Mouse (Mus musculus) heart, postnatal 25 days (tissue): ENCODE measurements around the gene Secisbp2. TPM values are rescaled to one million over a fixed set of nuclear protein-coding genes. Genes with fewer than 3 reads are reported as not detected.

Source experiments
- DNase-seq: peaks from one replicate; pipeline ENCODE4 v3.0.0; 2022; ENCODE audit warnings: low spot score
- intact Hi-C: fragments of 180-260 bp; cut with DNase I; formaldehyde crosslinking; loops from one replicate; pipeline ENCODE4 v1.15.1; 2025
- total RNA-seq, 2 experiments: library from RNA; stranded (reverse); gene quantifications; 2 replicates each; pipeline ENCODE4 v1.2.3; 2021

Gene Secisbp2
- total RNA-seq, 2 experiments from 2014 or later: 13.9 to 14.6 TPM

- DNase-seq: no peak
- intact Hi-C loops: no loop called here
These were observed 27.2 kb downstream of the Secisbp2 start for GRCm38 (mm10) chr13:51678687-51679086.

DNA sequence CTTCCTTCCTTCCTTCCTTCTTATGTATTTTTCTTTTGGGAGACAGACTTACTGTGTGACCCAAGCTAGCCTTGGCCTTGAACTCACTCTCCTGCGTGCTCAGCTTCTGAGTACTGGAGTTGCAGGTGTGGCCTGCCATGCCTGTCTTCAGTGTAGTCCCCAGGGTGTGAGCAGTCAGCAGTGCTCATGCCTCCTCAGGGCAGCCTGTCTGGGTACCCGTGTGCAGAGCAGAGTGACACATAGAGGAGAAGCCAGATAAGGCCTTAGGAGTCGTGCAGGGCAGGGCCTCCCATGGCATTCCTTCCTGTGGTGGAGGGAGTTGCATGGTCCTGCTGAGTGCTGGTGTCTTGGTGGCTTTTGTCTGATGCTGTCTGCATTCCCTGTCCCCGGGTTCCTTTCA lies 27.8 kb downstream of the Secisbp2 start:
- DNase-seq: no peak

GRCm38 (mm10) chr13:51681076-51681475 lies 29.6 kb downstream of the Secisbp2 start:
- intact Hi-C loops: no loop called here
- DNase-seq: no peak

More for the DNA sequence above, 27.8 kb downstream of the Secisbp2 start:
- intact Hi-C loops: no loop called here

DNA sequence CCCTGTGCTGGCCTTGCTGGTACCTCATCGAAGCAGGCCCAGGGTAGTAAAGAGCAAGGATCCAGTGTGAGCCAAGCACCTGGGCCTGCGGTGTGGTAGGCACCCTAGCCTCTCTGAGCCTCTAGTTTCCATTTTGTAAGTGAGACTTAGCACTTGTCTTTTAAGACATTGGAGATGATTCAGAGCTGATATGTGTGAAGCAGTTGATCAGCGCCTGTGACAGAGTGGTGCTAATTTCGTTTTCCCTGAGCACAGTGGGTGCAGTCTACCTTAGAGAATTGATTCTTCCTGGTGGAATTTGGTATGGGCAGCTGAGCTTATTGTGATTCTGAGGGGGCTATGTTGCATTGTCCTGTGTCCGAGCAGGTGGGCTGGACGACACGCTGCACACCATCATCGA lies 30.1 kb downstream of the Secisbp2 start:
- no peak for DNase-seq
- intact Hi-C loops: no loop called here

- intact Hi-C loops: no loop called here
These were observed 33.9 kb downstream of the Secisbp2 start for GRCm38 (mm10) chr13:51685290-51685966.

DNA sequence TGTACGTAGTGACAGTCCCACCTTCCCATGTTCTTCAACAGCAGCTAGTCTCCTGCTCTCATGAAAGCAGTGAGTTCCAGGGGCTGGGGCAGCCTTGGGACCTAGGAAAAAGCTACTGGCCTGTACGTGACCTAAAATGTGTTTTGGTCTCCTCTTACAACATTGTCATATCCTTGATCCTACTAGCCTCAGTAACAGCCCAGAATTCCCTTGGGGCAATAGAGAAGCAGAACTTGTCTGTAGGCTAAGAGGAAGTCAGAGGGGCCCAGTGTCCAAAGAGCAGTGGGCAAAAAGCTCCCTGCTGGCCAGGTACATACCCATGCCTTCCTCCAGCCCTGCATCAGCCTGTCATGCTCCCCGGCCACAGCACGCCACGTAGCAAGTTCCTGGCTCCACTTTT lies 35.5 kb downstream of the Secisbp2 start:
- intact Hi-C loops: no loop called here
- DNase-seq: no peak

More at GRCm38 (mm10) chr13:51685290-51685966, 33.9 kb downstream of the Secisbp2 start:
- no peak for DNase-seq

- no peak for DNase-seq
These were observed 37.2 kb downstream of the Secisbp2 start for GRCm38 (mm10) chr13:51688688-51689087.

DNA sequence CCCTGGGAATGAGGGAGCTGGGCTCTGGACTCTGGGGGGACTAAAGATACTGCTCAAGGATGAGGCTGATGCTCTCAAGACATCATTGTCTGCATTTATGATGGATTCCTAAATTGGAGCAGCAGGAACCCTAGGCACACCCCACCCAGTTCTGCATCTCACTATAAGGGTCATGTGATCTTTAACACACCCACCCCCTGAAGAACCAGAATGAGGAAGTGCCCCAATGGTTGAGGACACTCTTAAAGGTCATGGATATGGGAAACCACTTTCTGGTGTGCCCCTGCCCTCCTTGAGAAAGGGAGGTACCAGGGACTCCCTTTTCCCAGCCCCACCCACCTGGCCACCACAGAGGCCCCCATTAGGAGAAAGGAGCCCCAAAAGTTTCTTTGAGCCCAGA lies 45.0 kb downstream of the Secisbp2 start:
- no peak for DNase-seq
- intact Hi-C loops: no loop called here

More at GRCm38 (mm10) chr13:51688688-51689087, 37.2 kb downstream of the Secisbp2 start:
- intact Hi-C loops: no loop called here

GRCm38 (mm10) chr13:51697455-51697854 lies 46.0 kb downstream of the Secisbp2 start:
- intact Hi-C loops: no loop called here
- no peak for DNase-seq

DNA sequence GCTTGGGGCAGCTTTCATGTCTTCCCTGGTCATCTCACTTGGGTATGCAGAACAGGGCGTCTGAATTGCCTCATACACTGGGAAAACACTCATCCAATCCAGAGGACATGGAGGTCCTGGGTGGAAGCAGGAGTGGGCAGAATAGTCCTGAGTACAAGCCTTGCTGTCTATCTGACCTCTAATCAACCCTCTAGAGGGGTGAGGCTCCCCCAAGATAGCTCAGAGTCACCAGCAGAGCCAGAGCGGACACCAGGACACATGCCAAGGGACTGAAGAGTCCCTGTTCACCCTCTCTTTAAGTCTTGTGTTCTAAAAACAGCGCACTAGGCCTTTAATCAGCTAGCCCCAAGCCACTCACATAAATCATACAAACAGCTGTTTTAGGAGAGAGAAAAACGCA lies 46.4 kb downstream of the Secisbp2 start:
- DNase-seq: no peak
- intact Hi-C loops: no loop called here

DNA sequence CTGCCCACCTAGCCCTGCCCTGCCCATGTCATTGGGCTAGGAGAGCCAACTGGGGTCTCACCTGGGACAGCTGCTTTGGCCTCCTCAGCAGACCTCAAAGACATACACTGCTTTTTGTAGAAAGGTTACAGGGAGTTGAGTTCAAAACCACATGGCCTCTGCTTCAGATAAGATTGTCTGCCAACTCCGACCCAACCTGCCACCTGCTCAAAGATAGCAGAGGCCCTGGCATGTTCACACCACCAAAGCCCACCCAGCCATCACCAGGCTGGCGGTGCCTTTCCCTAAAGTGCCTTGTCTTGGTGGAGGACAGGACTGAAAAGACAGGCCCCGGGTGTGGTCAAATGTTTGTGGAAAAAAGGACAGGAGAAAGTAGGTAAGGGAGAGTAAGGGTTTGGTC lies 46.8 kb downstream of the Secisbp2 start:
- intact Hi-C loops: no loop called here

DNA sequence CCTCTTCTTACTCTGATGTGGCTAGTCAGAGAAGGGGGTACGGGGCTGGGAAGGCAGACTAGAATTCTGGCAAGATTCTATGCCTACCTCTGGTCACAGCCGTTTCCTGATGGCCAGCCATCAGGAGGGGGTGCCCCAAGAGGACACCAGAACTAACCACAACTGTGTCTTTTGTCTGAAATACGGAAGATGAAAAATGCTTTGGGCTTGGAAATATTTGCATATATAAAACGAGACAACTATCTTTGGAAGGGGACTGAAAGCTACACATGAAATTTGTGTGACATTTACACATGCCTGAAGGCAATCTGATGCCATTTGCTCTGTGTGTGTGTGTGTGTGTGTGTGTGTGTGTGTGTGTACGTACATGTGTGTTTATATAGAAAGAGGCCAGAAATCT lies 52.4 kb downstream of the Secisbp2 start:
- DNase-seq: no peak
- intact Hi-C loops: no loop called here

More for the DNA sequence above, 46.8 kb downstream of the Secisbp2 start:
- no peak for DNase-seq

GRCm38 (mm10) chr13:51705882-51706854 lies 54.7 kb downstream of the Secisbp2 start:
- intact Hi-C loops: no loop called here
- DNase-seq: no peak

DNA sequence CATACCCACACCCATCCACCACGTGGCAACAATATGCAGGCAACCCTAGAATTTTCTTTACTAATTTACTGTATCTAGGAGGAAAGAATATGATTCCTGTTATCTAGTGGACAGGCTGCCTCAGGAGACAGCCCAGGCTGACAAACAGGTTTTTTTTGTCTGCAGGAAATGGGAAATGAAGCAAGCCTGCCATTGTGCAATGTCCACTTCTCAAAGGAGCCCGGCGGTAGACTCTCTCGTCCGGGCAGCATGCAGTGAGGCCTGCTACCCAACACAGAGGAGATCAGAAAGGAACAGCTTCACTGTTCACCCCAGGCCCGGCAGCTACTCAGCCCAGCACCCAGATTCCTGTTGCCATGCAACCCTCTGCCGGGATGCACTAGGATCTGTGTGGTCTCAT lies 59.2 kb downstream of the Secisbp2 start:
- intact Hi-C loops: no loop called here
- no peak for DNase-seq

DNA sequence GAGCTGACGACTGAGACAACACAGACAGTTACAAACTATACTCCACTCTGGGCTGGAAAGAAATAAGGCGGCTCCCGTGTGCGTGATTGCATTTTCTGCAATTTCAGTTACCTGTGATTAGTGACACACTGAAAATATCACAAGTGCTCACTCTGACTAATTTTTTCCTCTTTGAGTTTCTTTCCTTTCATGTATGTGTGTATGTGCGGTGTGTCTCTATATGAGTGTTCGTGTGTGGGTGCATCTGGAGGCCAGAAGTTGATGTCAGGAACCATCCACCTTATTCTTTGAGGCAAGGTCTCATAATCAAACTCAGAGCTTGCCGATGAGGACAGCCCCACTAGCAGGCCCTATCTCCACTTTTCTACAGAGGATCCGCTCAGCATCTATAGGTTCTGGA lies 60.5 kb downstream of the Secisbp2 start:
- intact Hi-C loops: no loop called here
- no peak for DNase-seq

DNA sequence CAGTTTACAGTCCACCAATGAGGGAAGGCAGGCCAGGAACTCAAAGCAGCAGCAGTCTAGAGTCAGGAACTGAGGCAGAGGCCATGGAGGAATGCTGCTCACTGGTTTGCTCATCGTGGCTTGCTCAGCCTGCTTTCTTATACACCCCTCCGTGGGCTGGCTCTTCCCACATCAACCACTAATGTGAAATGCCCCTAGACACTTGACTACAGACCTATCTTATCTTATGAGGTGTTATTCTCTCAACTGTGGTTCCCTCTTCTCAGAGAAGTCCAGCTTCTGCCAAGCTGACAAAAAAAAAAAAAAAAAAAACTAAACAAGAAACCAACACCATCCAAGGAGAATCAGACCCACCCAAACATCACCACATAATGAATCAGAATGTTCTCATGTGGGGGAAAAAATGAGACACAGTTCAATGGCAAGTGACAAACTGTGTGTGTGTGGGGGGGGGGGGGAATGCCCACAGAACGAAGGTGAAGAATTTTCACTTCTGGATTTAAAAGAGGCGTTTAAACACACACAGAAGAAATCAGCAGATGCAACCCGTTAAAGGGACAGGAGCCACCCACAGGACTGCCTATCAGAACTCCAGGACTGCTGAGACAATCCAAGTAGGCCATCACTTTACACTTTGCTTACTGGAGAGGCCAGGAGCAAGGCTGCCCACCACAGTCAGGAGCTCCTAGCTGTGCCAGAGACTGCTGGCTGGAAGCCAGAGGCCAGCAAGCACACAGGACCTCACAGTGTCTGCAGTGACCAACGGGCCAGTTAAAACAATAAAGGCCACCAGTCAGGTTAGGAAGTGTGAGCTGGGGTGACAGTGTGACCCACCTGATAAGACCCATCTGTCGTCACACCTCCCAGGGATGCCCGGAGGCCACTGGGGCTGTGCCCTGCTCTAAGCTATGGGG lies 65.1 kb downstream of the Secisbp2 start:
- peak; percentile 13 for DNase-seq
- intact Hi-C loops: no loop called here

DNA sequence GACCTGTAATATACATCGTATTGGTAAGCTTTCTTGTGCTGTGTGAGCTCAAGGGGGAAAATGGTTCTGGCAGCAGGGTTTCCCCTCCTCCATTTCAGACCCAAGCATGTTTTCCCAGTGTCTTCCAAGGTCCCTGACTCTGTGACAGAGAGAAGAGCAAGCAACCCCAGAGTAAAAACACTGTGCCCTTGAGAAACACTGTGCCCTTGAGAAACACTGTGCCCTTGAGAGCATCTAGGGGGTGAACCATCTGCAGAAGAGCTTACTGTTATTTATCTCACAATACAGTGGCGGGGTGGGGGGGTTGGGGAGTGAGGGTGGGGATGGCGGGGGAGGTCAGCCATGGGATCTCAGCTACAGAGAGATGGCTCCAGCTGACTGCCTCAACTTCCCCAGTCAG lies 67.8 kb downstream of the Secisbp2 start:
- intact Hi-C loops: no loop called here
- no peak for DNase-seq

- intact Hi-C loops: no loop called here
- no peak for DNase-seq
These were observed 69.1 kb downstream of the Secisbp2 start for GRCm38 (mm10) chr13:51720556-51720955.

GRCm38 (mm10) chr13:51723114-51723513 lies 71.6 kb downstream of the Secisbp2 start:
- intact Hi-C loops: no loop called here
- DNase-seq: no peak

GRCm38 (mm10) chr13:51724566-51724965 lies 73.1 kb downstream of the Secisbp2 start:
- DNase-seq: no peak
- intact Hi-C loops: no loop called here
